Mouse (Mus musculus): ENCODE data around the gene Klhdc8a. TPM values are rescaled to one million over a fixed set of nuclear protein-coding genes. Genes with fewer than 3 reads are reported as not detected.
"Not testable (repeated sequence)": the region's sequence is repeated elsewhere in the genome, so short reads cannot be mapped to it uniquely, and the experiment has no call there.

Klhdc8a gene
- total RNA-seq (2015) (not detected in 2 replicates), total RNA-seq (2017) (not detected in 2 replicates)

GRCm38 (mm10) chr1:132298425-132298800, at the start of gene Klhdc8a:
Klhdc8a (plus strand) TSS chr1:132298626.
- ATAC-seq (ENCODE audit: poor library complexity, severe bottlenecking): no peak

GRCm38 (mm10) chr1:132254467-132254866, 44.0 kb upstream of the Klhdc8a start:
- ATAC-seq (ENCODE audit: poor library complexity, severe bottlenecking): no peak

GRCm38 (mm10) chr1:132260331-132260730, 38.1 kb upstream of the Klhdc8a start:
- no peak for ATAC-seq (ENCODE audit: poor library complexity, severe bottlenecking)

GRCm38 (mm10) chr1:132261058-132261457, 37.4 kb upstream of the Klhdc8a start:
- no peak for ATAC-seq (ENCODE audit: poor library complexity, severe bottlenecking)

GRCm38 (mm10) chr1:132263618-132264017, 34.8 kb upstream of the Klhdc8a start:
- no peak for ATAC-seq (ENCODE audit: poor library complexity, severe bottlenecking)

GRCm38 (mm10) chr1:132264577-132264976, 33.8 kb upstream of the Klhdc8a start:
- ATAC-seq (ENCODE audit: poor library complexity, severe bottlenecking): no peak

- no peak for ATAC-seq (ENCODE audit: poor library complexity, severe bottlenecking)
These were observed 33.1 kb upstream of the Klhdc8a start for GRCm38 (mm10) chr1:132265211-132265859.

- ATAC-seq (ENCODE audit: poor library complexity, severe bottlenecking): no peak
These were observed 32.5 kb upstream of the Klhdc8a start for GRCm38 (mm10) chr1:132265936-132266335.

GRCm38 (mm10) chr1:132266791-132267557, 31.5 kb upstream of the Klhdc8a start:
- no peak for ATAC-seq (ENCODE audit: poor library complexity, severe bottlenecking)

- ATAC-seq (ENCODE audit: poor library complexity, severe bottlenecking): no peak
These were observed 30.5 kb upstream of the Klhdc8a start for GRCm38 (mm10) chr1:132267959-132268358.

GRCm38 (mm10) chr1:132268418-132269060, 29.9 kb upstream of the Klhdc8a start:
- ATAC-seq (ENCODE audit: poor library complexity, severe bottlenecking): no peak

GRCm38 (mm10) chr1:132271237-132271636, 27.2 kb upstream of the Klhdc8a start:
- ATAC-seq (ENCODE audit: poor library complexity, severe bottlenecking): no peak

- no peak for ATAC-seq (ENCODE audit: poor library complexity, severe bottlenecking)
These were observed 21.7 kb upstream of the Klhdc8a start for GRCm38 (mm10) chr1:132276694-132277093.

- no peak for ATAC-seq (ENCODE audit: poor library complexity, severe bottlenecking)
These were observed 21.3 kb upstream of the Klhdc8a start for GRCm38 (mm10) chr1:132277124-132277523.

GRCm38 (mm10) chr1:132280636-132281035, 17.8 kb upstream of the Klhdc8a start:
- ATAC-seq (ENCODE audit: poor library complexity, severe bottlenecking): not testable (repeated sequence)

GRCm38 (mm10) chr1:132281523-132282176, 16.8 kb upstream of the Klhdc8a start:
- no peak for ATAC-seq (ENCODE audit: poor library complexity, severe bottlenecking)

GRCm38 (mm10) chr1:132282177-132282536, 16.3 kb upstream of the Klhdc8a start:
- ATAC-seq (ENCODE audit: poor library complexity, severe bottlenecking): no peak

GRCm38 (mm10) chr1:132283018-132283417, 15.4 kb upstream of the Klhdc8a start:
- no peak for ATAC-seq (ENCODE audit: poor library complexity, severe bottlenecking)

GRCm38 (mm10) chr1:132286735-132287134, 11.7 kb upstream of the Klhdc8a start:
- no peak for ATAC-seq (ENCODE audit: poor library complexity, severe bottlenecking)

- ATAC-seq (ENCODE audit: poor library complexity, severe bottlenecking): no peak
These were observed 11.0 kb upstream of the Klhdc8a start for GRCm38 (mm10) chr1:132287445-132287844.

GRCm38 (mm10) chr1:132287991-132288451, 10.4 kb upstream of the Klhdc8a start:
- ATAC-seq (ENCODE audit: poor library complexity, severe bottlenecking): no peak

All from megakaryocyte, adult 5-6 weeks (primary cell).